Mouse (Mus musculus) CH12.LX (cell line): ENCODE measurements around the gene Tmem150a.

ENCODE experiments used
- CHD1 ChIP-seq: IDR thresholded peaks from 2 replicates; pipeline ENCODE4 v1.6.1; 2012; ENCODE audit warnings: low read depth, low read length, improper control_type of control experiment, inconsistent platforms
- CTCF ChIP-seq, 2 experiments: IDR thresholded peaks in 1 of 2; conservative IDR thresholded peaks in 1 of 2; 2 replicates each; pipeline ENCODE4 v1.5.1; 2011 to 2012; ENCODE audit warnings: low read depth in 2 of 2, low read length in 2 of 2, improper control_type of control experiment in 1 of 2, inconsistent platforms in 1 of 2, mild to moderate bottlenecking in 1 of 2, moderate library complexity in 1 of 2
- ETS1 ChIP-seq: conservative IDR thresholded peaks from 2 replicates; pipeline ENCODE4 v1.6.1; 2012; ENCODE audit warnings: low read depth, mild to moderate bottlenecking, inconsistent platforms, low read length, improper control_type of control experiment, moderate library complexity
- MAX ChIP-seq: IDR thresholded peaks from 2 replicates; pipeline ENCODE4 v1.6.1; 2011; ENCODE audit warnings: low read length, improper control_type of control experiment
- MEF2A ChIP-seq: IDR thresholded peaks from 2 replicates; pipeline ENCODE4 v1.6.1; 2014; ENCODE audit warnings: low read depth, mild to moderate bottlenecking, inconsistent platforms, low read length, improper control_type of control experiment, borderline replicate concordance
- MXI1 ChIP-seq: IDR thresholded peaks from 2 replicates; pipeline ENCODE4 v1.6.1; 2011; ENCODE audit warnings: mild to moderate bottlenecking, low read depth, low read length, improper control_type of control experiment
- NRF1 ChIP-seq: IDR thresholded peaks from 2 replicates; pipeline ENCODE4 v1.6.1; 2014; ENCODE audit warnings: low read depth, mild to moderate bottlenecking, inconsistent platforms, low read length, improper control_type of control experiment, moderate library complexity
- POLR2A ChIP-seq: IDR thresholded peaks from 2 replicates; pipeline ENCODE4 v1.6.1; 2011; ENCODE audit warnings: low read depth, mild to moderate bottlenecking, improper control_type of control experiment, low read length
- RAD21 ChIP-seq: IDR thresholded peaks from 2 replicates; pipeline ENCODE4 v1.6.1; 2011; ENCODE audit warnings: low read depth, mild to moderate bottlenecking, low read length, improper control_type of control experiment, moderate library complexity
- RCOR1 ChIP-seq: conservative IDR thresholded peaks from 2 replicates; pipeline ENCODE4 v1.6.1; 2012; ENCODE audit warnings: low read depth, mild to moderate bottlenecking, inconsistent platforms, low read length, improper control_type of control experiment
- SMC3 ChIP-seq: IDR thresholded peaks from 2 replicates; pipeline ENCODE4 v1.6.1; 2011; ENCODE audit warnings: low read depth, low read length, improper control_type of control experiment
- TBP ChIP-seq: conservative IDR thresholded peaks from 2 replicates; pipeline ENCODE4 v1.6.1; 2011; ENCODE audit warnings: low read depth, low read length, improper control_type of control experiment
- TCF12 ChIP-seq: IDR thresholded peaks from 2 replicates; pipeline ENCODE4 v1.6.1; 2014; ENCODE audit warnings: low read depth, mild to moderate bottlenecking, inconsistent platforms, low read length, improper control_type of control experiment
- ZC3H11A ChIP-seq: IDR thresholded peaks from 2 replicates; pipeline ENCODE4 v1.6.1; 2012; ENCODE audit warnings: low read depth, mild to moderate bottlenecking, inconsistent platforms, low read length, improper control_type of control experiment

DNA sequence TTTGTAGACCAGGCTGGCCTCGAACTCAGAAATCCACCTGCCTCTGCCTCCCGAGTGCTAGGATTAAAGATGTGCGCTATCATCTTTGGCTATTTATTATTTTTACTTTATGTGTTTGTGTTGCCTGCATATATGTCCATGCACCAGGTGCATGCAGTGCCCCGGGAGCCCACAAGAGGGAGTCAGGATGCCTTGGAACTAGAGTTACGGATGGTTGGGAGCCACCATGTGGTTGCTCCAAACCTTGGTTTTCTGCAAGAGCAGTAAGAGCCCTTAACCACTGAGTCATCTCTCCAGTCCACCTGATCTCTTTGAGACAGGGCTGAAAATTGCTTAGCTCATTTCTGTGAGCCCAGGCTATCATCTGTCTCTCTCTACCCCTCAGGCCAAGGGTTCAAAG lies 51.9 kb downstream of the Tmem150a start:
- TF ChIP-seq CTCF (conservative IDR thresholded peaks at IDR 0.05 in 1 of 2, IDR thresholded peaks at IDR 0.05 in 1 of 2; ENCODE audit: low read depth in 2 of 2, low read length in 2 of 2): peak; percentile 92 to 99
- TF ChIP-seq SMC3: peak; percentile 97
- TF ChIP-seq TCF12: peak; percentile 66; the same call in 1 of the 2 replicates
- no peak for TF ChIP-seq ETS1
- TF ChIP-seq CHD1: no peak
- TF ChIP-seq RCOR1: no peak
- no peak for TF ChIP-seq TBP
- TF ChIP-seq ZC3H11A: no peak; the same call in 1 of the 2 replicates
- TF ChIP-seq POLR2A: no peak
- peak; percentile 66 for TF ChIP-seq RAD21
- TF ChIP-seq NRF1: no peak
- no peak for TF ChIP-seq MXI1
- TF ChIP-seq MAX: peak; percentile 46; the same call in 1 of the 2 replicates
- peak; percentile 60; the same call in 1 of the 2 replicates for TF ChIP-seq MEF2A
